Mouse (Mus musculus) megakaryocyte, embryonic 14.5 days (primary cell): ENCODE measurements around the gene Ntn5.

Experiments
- FLI1 ChIP-seq: IDR thresholded peaks from 2 replicates; pipeline ENCODE4 v1.6.1; 2012; ENCODE audit warnings: low read length, inconsistent platforms, mixed read lengths
- GATA1 ChIP-seq: IDR thresholded peaks from 3 replicates; pipeline ENCODE4 v1.6.1; 2012; ENCODE audit warnings: mixed read lengths, low read length, inconsistent platforms, borderline replicate concordance

GRCm38 (mm10) chr7:45730727-45731431 is 47.1 kb downstream of the Ntn5 start:
- TF ChIP-seq GATA1 (no peak), FLI1 (no peak)
